Mouse (Mus musculus) cerebellum, adult 2 months (tissue): ENCODE measurements around the gene Elp1.

Experiments used
- CTCF ChIP-seq: fragments of 200-500 bp; IDR thresholded peaks from 2 replicates; pipeline ENCODE4 v1.5.1; 2011; ENCODE audit warnings: low read depth, mild to moderate bottlenecking, control low read depth, low read length, moderate library complexity, borderline replicate concordance; ENCODE audit not compliant: insufficient read depth
- POLR2A ChIP-seq: fragments of 200-500 bp; IDR thresholded peaks from 2 replicates; pipeline ENCODE4 v1.6.1; 2011; ENCODE audit warnings: low read length, control low read depth, borderline replicate concordance; ENCODE audit not compliant: insufficient read depth

GRCm38 (mm10) chr4:56757693-56758092 lies 44.4 kb downstream of the Elp1 start:
- no peak for TF ChIP-seq CTCF
- TF ChIP-seq POLR2A, result no peak
